Comparison of ENCODE assay signal across 17 mouse cellular contexts in the genomic region with DNA sequence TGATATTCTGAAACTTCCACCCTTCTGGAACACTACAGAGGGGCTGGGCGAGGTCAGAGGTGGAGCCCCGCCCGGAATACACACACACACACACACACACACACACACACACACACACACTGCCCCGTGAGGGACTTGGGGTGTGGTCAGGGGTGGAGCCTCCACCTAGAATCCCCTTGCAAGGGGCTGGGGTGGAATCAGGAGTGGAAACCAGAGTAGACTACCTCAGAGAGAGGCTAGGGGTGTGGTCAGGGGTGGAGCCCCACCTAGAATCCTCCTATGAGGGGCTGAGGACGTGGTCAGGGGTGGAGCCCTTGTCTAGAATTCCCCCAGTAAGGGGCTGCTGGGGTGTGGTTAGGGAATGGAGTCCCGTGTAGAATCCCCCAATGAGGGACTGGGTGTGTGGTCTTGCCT. TPM values are rescaled to one million over a fixed set of nuclear protein-coding genes. Genes with fewer than 3 reads are reported as not detected.
DNase-seq lines count a peak whose midpoint lies in the region; ATAC-seq and TF ChIP-seq lines count a peak whose summit lies in the region.
"Had no signal": no experiment of that assay in that cellular context is flagged by ENCODE, and none has a peak within 500 bp of the region (broad histone marks: within the 10 kb centered on the region; RNA-seq: fewer than 3 reads in every experiment).

No protein-coding gene starts in this region.

- H3K4me2 ChIP-seq in kidney, embryonic 16.5 days (replicated peaks; ENCODE audit: low read depth, low read length) = no peak overlapping the region
- H3K4me2 ChIP-seq in embryonic facial prominence, embryonic 13.5 days = no peak overlapping the region
- no peak overlapping the region for H3K4me2 ChIP-seq in liver, embryonic 15.5 days
- H3K4me2 ChIP-seq: heart, embryonic 13.5 days; neural tube, embryonic 13.5 days had no signal

- DNase-seq in kidney, postnatal 36 days = no peak
- peak; percentile 64 for DNase-seq in G1E (ENCODE audit: low spot score)
- no peak for DNase-seq in urinary bladder, adult 2 months (ENCODE audit: low spot score)
- no peak for DNase-seq in right cerebral cortex, postnatal 14 days
- no peak for DNase-seq in cerebellum, postnatal 36 days
- DNase-seq: kidney, adult 18-20 months; thymus, postnatal 4 days had no signal

- H3K27me3 ChIP-seq in kidney, embryonic 16.5 days (ENCODE audit: insufficient read depth, low read length) = no peaks in the 10 kb centered on the region
- H3K27me3 ChIP-seq in G1E (ENCODE audit: insufficient read depth, low read length) = peaks cover 29% of the 10 kb centered on the region
- H3K27me3 ChIP-seq in embryonic facial prominence, embryonic 13.5 days = no peaks in the 10 kb centered on the region
- H3K27me3 ChIP-seq in liver, embryonic 15.5 days = peaks cover 22% of the 10 kb centered on the region; the same call in 1 of the 2 replicates
- H3K27me3 ChIP-seq: heart, embryonic 13.5 days; Patski had no signal

- H3K36me3 ChIP-seq in kidney, embryonic 16.5 days (ENCODE audit: insufficient read depth, low read length) = no peaks in the 10 kb centered on the region
- no peaks in the 10 kb centered on the region for H3K36me3 ChIP-seq in G1E (replicated peaks)
- no peaks in the 10 kb centered on the region for H3K36me3 ChIP-seq in embryonic facial prominence, embryonic 13.5 days
- no peaks in the 10 kb centered on the region for H3K36me3 ChIP-seq in liver, embryonic 15.5 days (replicated peaks)
- H3K36me3 ChIP-seq: heart, embryonic 13.5 days; neural tube, embryonic 13.5 days had no signal

- ATAC-seq in kidney, embryonic 16.5 days (ENCODE audit: low FRiP score, low TSS enrichment) = peak; percentile 69
- ATAC-seq in G1E (ENCODE audit: extremely low read depth, insufficient number of reproducible peaks, low FRiP score, poor library complexity, severe bottlenecking) = no peak
- peak; percentile 66; the same call in 1 of the 2 replicates for ATAC-seq in embryonic facial prominence, embryonic 13.5 days (ENCODE audit: insufficient number of reproducible peaks, insufficient read depth, low FRiP score, low TSS enrichment, low read depth)
- peak; percentile 18; the same call in 1 of the 2 replicates for ATAC-seq in liver, embryonic 15.5 days (ENCODE audit: insufficient read depth)
- ATAC-seq: Patski had no signal

- H3K4me3 ChIP-seq in kidney, embryonic 16.5 days (ENCODE audit: low read length) = no peak overlapping the region
- peak overlapping the region; percentile 43; the same call in 1 of the 2 replicates for H3K4me3 ChIP-seq in G1E (ENCODE audit: low read depth, low read length)
- H3K4me3 ChIP-seq in embryonic facial prominence, embryonic 13.5 days = no peak overlapping the region
- H3K4me3 ChIP-seq in liver, embryonic 15.5 days (replicated peaks) = no peak overlapping the region
- H3K4me3 ChIP-seq: heart, embryonic 13.5 days; neural tube, embryonic 13.5 days had no signal

- TF ChIP-seq CTCF in G1E (IDR thresholded peaks at IDR 0.05; ENCODE audit: low read depth, low read length) = no peak

- WGBS in kidney, embryonic 16.5 days = 29% methylated on average over 6 of the region's 6 CpGs
- 31% methylated on average over 6 of the region's 6 CpGs for WGBS in embryonic facial prominence, embryonic 13.5 days
- WGBS in liver, embryonic 15.5 days (ENCODE audit: insufficient replicate concordance) = 29% methylated on average over 6 of the region's 6 CpGs

- no peaks in the 10 kb centered on the region for H3K4me1 ChIP-seq in kidney, embryonic 16.5 days (ENCODE audit: insufficient read depth, low read length)
- peaks cover 68% of the 10 kb centered on the region for H3K4me1 ChIP-seq in G1E (ENCODE audit: insufficient read depth, low read depth, low read length)
- H3K4me1 ChIP-seq in embryonic facial prominence, embryonic 13.5 days = peaks cover 6% of the 10 kb centered on the region; the same call in 1 of the 2 replicates
- H3K4me1 ChIP-seq in liver, embryonic 15.5 days (replicated peaks) = no peaks in the 10 kb centered on the region

- no peaks in the 10 kb centered on the region for H3K9me3 ChIP-seq in kidney, embryonic 16.5 days (ENCODE audit: low read length)
- no peaks in the 10 kb centered on the region for H3K9me3 ChIP-seq in G1E (replicated peaks)
- H3K9me3 ChIP-seq in embryonic facial prominence, embryonic 13.5 days = no peaks in the 10 kb centered on the region
- H3K9me3 ChIP-seq in liver, embryonic 15.5 days (replicated peaks) = no peaks in the 10 kb centered on the region
- H3K9me3 ChIP-seq: heart, embryonic 13.5 days; megakaryocyte, embryonic 14.5 days; neural tube, embryonic 13.5 days had no signal

- H3K27ac ChIP-seq in kidney, embryonic 16.5 days (ENCODE audit: low read length) = no peak overlapping the region
- H3K27ac ChIP-seq in embryonic facial prominence, embryonic 13.5 days = no peak overlapping the region
- H3K27ac ChIP-seq in liver, embryonic 15.5 days (replicated peaks) = no peak overlapping the region
- H3K27ac ChIP-seq: heart, embryonic 13.5 days; neural tube, embryonic 13.5 days had no signal

- no peak overlapping the region for H3K9ac ChIP-seq in kidney, embryonic 16.5 days (replicated peaks; ENCODE audit: low read length)
- H3K9ac ChIP-seq in embryonic facial prominence, embryonic 13.5 days = no peak overlapping the region
- no peak overlapping the region for H3K9ac ChIP-seq in liver, embryonic 15.5 days
- H3K9ac ChIP-seq: heart, embryonic 13.5 days; neural tube, embryonic 13.5 days had no signal

RNA-seq across cellular contexts. Expression of a gene that starts 13.6 kb away (rescaled TPM):
- 1.8 and 2.4 TPM in 2 replicates for polyA plus RNA-seq in kidney, embryonic 16.5 days (2015; fragmentation: Nextera tagmentation; extraction: Ambion mirVana)
- total RNA-seq in G1E (2014; fragmentation: Nextera tagmentation) (4.4 and 6.5 TPM in 2 replicates), G1E (2017) (0.38 and 0.41 TPM in 2 replicates)
- polyA plus RNA-seq in G1E (2012) = 0.69 and 1.0 TPM in 2 replicates
- 3.9 and 5.4 TPM in 2 replicates for polyA plus RNA-seq in embryonic facial prominence, embryonic 13.5 days (2015; fragmentation: Nextera tagmentation; extraction: Ambion mirVana)
- 0.12 and 0.15 TPM in 2 replicates for polyA plus RNA-seq in liver, embryonic 15.5 days (2015; fragmentation: Nextera tagmentation; extraction: Ambion mirVana)
- 15.6 and 22.1 TPM in 2 replicates for polyA plus RNA-seq in urinary bladder, adult 2 months (2012; rRNA removed)

RNA-seq across cellular contexts. Expression of a gene that starts 28.3 kb away (rescaled TPM):
- polyA plus RNA-seq in kidney, embryonic 16.5 days (2015; fragmentation: Nextera tagmentation; extraction: Ambion mirVana) = not detected in 2 replicates
- total RNA-seq in G1E (2014; fragmentation: Nextera tagmentation) = not detected in 2 replicates
- total RNA-seq in G1E (2017) = 0.17 TPM in 1 of 2 replicates, not detected in the other
- polyA plus RNA-seq in G1E (2012) = not detected in 2 replicates
- polyA plus RNA-seq in embryonic facial prominence, embryonic 13.5 days (2015; fragmentation: Nextera tagmentation; extraction: Ambion mirVana) = not detected in 2 replicates
- not detected in 2 replicates for polyA plus RNA-seq in liver, embryonic 15.5 days (2015; fragmentation: Nextera tagmentation; extraction: Ambion mirVana)
- not detected in 2 replicates for polyA plus RNA-seq in urinary bladder, adult 2 months (2012; rRNA removed)
- total RNA-seq: left cerebral cortex, postnatal 14 days had no signal
- polyA plus RNA-seq: cortical plate, adult 2 months; frontal cortex, adult 2 months; heart, embryonic 13.5 days; neural tube, embryonic 13.5 days; Patski had no signal

RNA-seq across cellular contexts. Expression of a gene that starts 43.8 kb away (rescaled TPM):
- 80.2 and 86.0 TPM in 2 replicates for polyA plus RNA-seq in kidney, embryonic 16.5 days (2015; fragmentation: Nextera tagmentation; extraction: Ambion mirVana)
- total RNA-seq in G1E (2014; fragmentation: Nextera tagmentation) (111 and 194 TPM in 2 replicates), G1E (2017) (55.2 and 78.2 TPM in 2 replicates)
- polyA plus RNA-seq in G1E (2012) = 209 and 224 TPM in 2 replicates
- polyA plus RNA-seq in embryonic facial prominence, embryonic 13.5 days (2015; fragmentation: Nextera tagmentation; extraction: Ambion mirVana) = 97.6 and 103 TPM in 2 replicates
- polyA plus RNA-seq in liver, embryonic 15.5 days (2015; fragmentation: Nextera tagmentation; extraction: Ambion mirVana) = 31.2 and 34.8 TPM in 2 replicates
- polyA plus RNA-seq in urinary bladder, adult 2 months (2012; rRNA removed) = 38.5 and 80.7 TPM in 2 replicates

RNA-seq across cellular contexts. Expression of a gene that starts 44.1 kb away (rescaled TPM):
- 123 and 133 TPM in 2 replicates for polyA plus RNA-seq in kidney, embryonic 16.5 days (2015; fragmentation: Nextera tagmentation; extraction: Ambion mirVana)
- total RNA-seq in G1E (2014; fragmentation: Nextera tagmentation) (67.0 and 76.5 TPM in 2 replicates), G1E (2017) (85.0 and 121 TPM in 2 replicates)
- polyA plus RNA-seq in G1E (2012) = 151 and 154 TPM in 2 replicates
- 119 and 132 TPM in 2 replicates for polyA plus RNA-seq in embryonic facial prominence, embryonic 13.5 days (2015; fragmentation: Nextera tagmentation; extraction: Ambion mirVana)
- 36.3 and 40.4 TPM in 2 replicates for polyA plus RNA-seq in liver, embryonic 15.5 days (2015; fragmentation: Nextera tagmentation; extraction: Ambion mirVana)
- polyA plus RNA-seq in urinary bladder, adult 2 months (2012; rRNA removed) = 47.8 and 65.8 TPM in 2 replicates
